Mouse (Mus musculus): ENCODE data around the gene Sfxn4. TPM values are rescaled to one million over a fixed set of nuclear protein-coding genes. Genes with fewer than 3 reads are reported as not detected.

The Sfxn4 gene
- total and polyA plus RNA-seq, 2 experiments, result 0.11 to 0.55 TPM

DNA sequence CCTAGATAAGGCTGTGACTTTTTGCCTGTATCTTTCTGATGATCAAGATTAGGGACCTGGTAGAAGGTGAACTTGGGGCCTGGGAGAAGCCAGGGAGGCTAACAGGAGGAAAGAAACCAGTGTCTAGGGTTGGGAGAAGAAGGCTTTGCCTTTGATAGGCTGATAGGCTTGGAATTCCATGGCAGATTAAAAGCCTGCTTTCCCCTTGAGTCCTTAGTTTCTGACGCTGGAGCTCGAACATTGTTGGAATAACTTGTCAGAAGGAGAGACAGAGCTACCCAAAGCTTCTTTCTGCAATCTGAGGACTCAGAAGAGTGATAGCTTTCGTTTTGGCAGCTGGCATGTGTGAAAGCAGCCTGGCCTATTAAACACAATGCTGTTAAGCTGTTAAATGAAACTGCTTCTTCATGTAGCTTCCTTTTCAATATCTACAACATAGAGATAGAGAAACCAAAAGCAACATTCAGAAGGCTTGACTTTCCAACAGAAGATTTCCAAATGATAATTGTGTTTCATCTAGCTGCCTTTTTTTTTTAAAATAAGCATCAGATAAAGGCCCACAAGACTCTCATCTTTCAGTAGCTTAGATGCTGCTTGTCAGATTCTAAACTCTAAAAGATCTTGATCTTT, 34.1 kb upstream of the Sfxn4 start:
- no peak for DNase-seq (ENCODE audit: extremely low read depth, low read depth, low spot score)
- TF ChIP-seq CTCF (IDR thresholded peaks at IDR 0.05; ENCODE audit: low read depth, low read length) (no peak), POLR2A (IDR thresholded peaks at IDR 0.05; ENCODE audit: extremely low read depth, insufficient read depth, low read length) (no peak)
- Histone ChIP-seq H3K79me2 (ENCODE audit: control insufficient read depth, insufficient read depth, low read length) (no peaks in the 10 kb centered on the region; the same call in 1 of the 2 replicates), H3K36me3 (ENCODE audit: control insufficient read depth, insufficient read depth, low read length) (no peaks in the 10 kb centered on the region), H3K9ac (ENCODE audit: low read depth, low read length) (no peak overlapping the region), H3K4me3 (ENCODE audit: insufficient read depth, low read depth, low read length) (no peak overlapping the region), H3K4me1 (ENCODE audit: control insufficient read depth, insufficient read depth, low read length) (peaks cover 2% of the 10 kb centered on the region), H3K27ac (replicated peaks; ENCODE audit: insufficient read depth, low read depth, low read length) (peak overlapping the region; percentile 24; the same call in 1 of the 2 replicates), H3K27me3 (ENCODE audit: control insufficient read depth, insufficient read depth, low read length) (no peaks in the 10 kb centered on the region)
- WGBS, result 49% methylated on average over 3 of the region's 3 CpGs

DNA sequence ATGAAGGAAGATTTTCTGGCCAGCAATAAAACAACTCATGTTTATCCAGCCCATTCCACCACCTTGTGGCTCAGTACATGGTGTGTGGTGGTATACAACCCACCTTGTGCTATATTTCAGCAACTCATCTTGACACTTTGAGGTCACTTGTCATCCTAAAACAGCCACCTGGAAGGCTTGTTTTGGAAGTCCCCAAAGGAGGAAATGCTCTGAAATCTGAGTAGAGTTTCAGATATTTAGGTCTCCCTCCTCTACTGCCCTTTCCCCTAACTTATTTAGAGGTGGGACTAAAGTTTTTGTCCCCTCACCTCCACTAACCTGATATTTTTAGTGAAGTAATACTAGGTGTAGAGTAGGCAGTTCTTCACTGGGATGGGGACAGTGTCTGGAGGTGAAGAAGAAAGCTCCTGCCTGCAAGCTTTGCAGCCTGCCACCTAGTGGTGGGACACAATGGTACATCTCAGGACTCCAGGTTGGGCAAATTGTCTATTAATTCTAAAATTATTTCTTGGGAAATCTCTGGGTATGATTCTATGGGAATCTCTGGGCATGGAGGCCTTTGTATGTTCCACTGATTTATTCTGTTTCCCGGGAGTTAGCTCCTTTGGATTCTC, 30.8 kb upstream of the Sfxn4 start:
- no peaks in the 10 kb centered on the region for H3K36me3 ChIP-seq (ENCODE audit: control insufficient read depth, insufficient read depth, low read length)

DNA sequence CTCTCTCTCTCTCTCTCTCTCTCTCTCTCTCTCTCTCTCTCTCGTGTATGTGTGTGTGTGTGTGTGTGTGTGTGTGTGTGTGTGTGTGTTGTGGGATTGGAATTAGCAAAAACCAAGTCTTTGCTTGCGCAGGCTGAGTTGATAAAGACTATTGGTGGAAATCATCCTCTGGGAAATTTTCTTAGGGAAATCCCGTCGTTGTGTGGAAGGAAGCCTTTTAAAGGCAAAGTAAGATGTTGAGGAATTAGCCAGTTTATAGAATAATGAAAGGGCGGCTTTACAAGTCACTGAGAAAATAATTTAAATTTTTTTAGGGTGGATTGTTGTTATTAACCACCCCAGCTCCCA, 29.8 kb upstream of the Sfxn4 start:
- Histone ChIP-seq H3K79me2 (ENCODE audit: control insufficient read depth, insufficient read depth, low read length) (no peaks in the 10 kb centered on the region; the same call in 1 of the 2 replicates), H3K9ac (ENCODE audit: low read depth, low read length) (no peak overlapping the region), H3K4me3 (ENCODE audit: insufficient read depth, low read depth, low read length) (no peak overlapping the region; the same call in 1 of the 2 replicates), H3K27me3 (ENCODE audit: control insufficient read depth, insufficient read depth, low read length) (no peaks in the 10 kb centered on the region), H3K36me3 (ENCODE audit: control insufficient read depth, insufficient read depth, low read length) (no peaks in the 10 kb centered on the region), H3K4me1 (ENCODE audit: control insufficient read depth, insufficient read depth, low read length) (peaks cover 5% of the 10 kb centered on the region), H3K27ac (replicated peaks; ENCODE audit: insufficient read depth, low read depth, low read length) (no peak overlapping the region)
- TF ChIP-seq POLR2A (IDR thresholded peaks at IDR 0.05; ENCODE audit: extremely low read depth, insufficient read depth, low read length), result no peak
- no peak for TF ChIP-seq CTCF (IDR thresholded peaks at IDR 0.05; ENCODE audit: low read depth, low read length)
- WGBS, result 24% methylated on average over 4 of the region's 5 CpGs
- no peak for DNase-seq (ENCODE audit: extremely low read depth, low read depth, low spot score)

More for the DNA sequence above, 30.8 kb upstream of the Sfxn4 start:
- peak; percentile 43 for DNase-seq (ENCODE audit: extremely low read depth, low read depth, low spot score)
- Histone ChIP-seq H3K79me2 (ENCODE audit: control insufficient read depth, insufficient read depth, low read length) (no peaks in the 10 kb centered on the region; the same call in 1 of the 2 replicates), H3K27ac (replicated peaks; ENCODE audit: insufficient read depth, low read depth, low read length) (no peak overlapping the region), H3K27me3 (ENCODE audit: control insufficient read depth, insufficient read depth, low read length) (no peaks in the 10 kb centered on the region), H3K9ac (ENCODE audit: low read depth, low read length) (no peak overlapping the region), H3K4me1 (ENCODE audit: control insufficient read depth, insufficient read depth, low read length) (peaks cover 5% of the 10 kb centered on the region), H3K4me3 (ENCODE audit: insufficient read depth, low read depth, low read length) (no peak overlapping the region)
- 21% methylated on average over 1 of the region's 1 CpGs for WGBS
- TF ChIP-seq CTCF (IDR thresholded peaks at IDR 0.05; ENCODE audit: low read depth, low read length) (peak; percentile 84), POLR2A (IDR thresholded peaks at IDR 0.05; ENCODE audit: extremely low read depth, insufficient read depth, low read length) (no peak)

DNA sequence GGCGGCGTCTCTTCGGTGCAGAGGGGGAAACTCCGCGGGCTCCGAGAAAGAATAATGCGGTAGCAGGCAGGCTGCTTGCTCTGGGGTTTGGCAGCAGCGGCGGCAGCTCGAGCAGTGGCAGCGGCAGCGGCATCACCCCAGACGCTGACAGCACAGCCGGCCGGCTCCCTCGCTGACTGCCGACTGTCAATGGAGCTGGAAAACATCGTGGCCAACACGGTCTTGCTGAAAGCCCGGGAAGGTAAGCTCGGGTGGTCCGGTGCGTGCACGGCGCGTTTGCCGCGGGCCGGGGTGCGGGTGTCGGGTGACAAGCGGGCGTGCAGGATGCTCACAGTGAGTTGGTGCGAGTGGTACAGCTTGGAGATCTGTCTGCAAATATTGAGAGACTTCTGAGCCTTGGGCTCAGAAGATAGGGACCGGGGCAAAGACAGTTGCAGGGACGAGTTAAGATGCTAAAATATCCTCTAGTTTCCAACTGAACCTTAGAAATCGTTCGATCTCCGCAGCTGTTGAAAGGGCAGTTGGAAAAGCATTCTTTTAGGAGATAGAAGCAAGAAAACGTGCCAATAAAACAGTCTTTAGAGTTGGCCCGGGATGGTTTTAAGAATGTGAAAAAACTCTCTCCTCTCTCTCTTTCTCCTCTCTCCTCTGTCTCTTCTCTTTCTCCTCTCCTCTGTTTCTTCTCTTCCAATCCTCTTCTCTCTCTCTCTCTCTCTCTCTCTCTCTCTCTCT, 29.3 kb upstream of the Sfxn4 start:
- no peaks in the 10 kb centered on the region; the same call in 1 of the 2 replicates for H3K79me2 ChIP-seq (ENCODE audit: control insufficient read depth, insufficient read depth, low read length)
- H3K27me3 ChIP-seq (ENCODE audit: control insufficient read depth, insufficient read depth, low read length), result no peaks in the 10 kb centered on the region
- no peak for DNase-seq (ENCODE audit: extremely low read depth, low read depth, low spot score)
- no peaks in the 10 kb centered on the region for H3K36me3 ChIP-seq (ENCODE audit: control insufficient read depth, insufficient read depth, low read length)
- 2% methylated on average over 41 of the region's 41 CpGs for WGBS
- H3K4me3 ChIP-seq (ENCODE audit: insufficient read depth, low read depth, low read length), result peak overlapping the region; percentile 94
- TF ChIP-seq POLR2A (IDR thresholded peaks at IDR 0.05; ENCODE audit: extremely low read depth, insufficient read depth, low read length) (no peak), CTCF (IDR thresholded peaks at IDR 0.05; ENCODE audit: low read depth, low read length) (no peak)
- peak overlapping the region; percentile 66 for H3K9ac ChIP-seq (ENCODE audit: low read depth, low read length)
- peaks cover 5% of the 10 kb centered on the region for H3K4me1 ChIP-seq (ENCODE audit: control insufficient read depth, insufficient read depth, low read length)
- H3K27ac ChIP-seq (replicated peaks; ENCODE audit: insufficient read depth, low read depth, low read length), result peak overlapping the region; percentile 8; the same call in 1 of the 2 replicates

DNA sequence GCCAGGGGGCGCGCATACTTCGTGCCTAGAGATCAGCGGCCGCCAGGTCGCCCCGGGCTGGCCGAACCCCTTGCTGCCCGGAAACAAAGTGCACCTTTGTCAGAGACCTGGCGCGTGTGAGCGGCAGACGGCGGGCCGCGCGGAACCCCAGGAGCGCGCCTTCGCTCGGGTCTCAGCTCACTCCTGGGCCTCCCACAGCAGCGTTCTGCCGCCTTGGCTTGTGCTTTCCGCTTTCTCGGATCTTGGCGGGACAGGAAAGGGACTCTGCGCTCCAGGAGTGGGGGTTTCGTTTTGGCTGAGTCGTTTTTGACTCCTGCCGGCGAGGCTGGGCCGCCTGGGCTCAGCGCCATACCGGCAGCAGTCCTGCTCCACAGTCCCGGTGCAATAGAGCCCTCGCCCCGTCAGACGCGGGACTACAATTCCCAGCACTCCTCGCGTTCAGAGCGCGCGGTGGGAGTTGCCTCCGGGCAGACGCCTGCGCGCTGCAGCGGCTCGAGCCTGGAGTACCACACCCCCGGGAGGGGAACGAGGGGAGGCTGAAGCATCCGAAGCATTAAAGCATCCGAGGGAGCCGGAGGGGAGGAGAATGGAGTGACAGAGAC, 28.5 kb upstream of the Sfxn4 start, which contains the start of gene Grk5:
Grk5 (plus strand) TSS at position 36 of the 602 bp plus-strand sequence.
- Histone ChIP-seq H3K27ac (replicated peaks; ENCODE audit: insufficient read depth, low read depth, low read length) (peak within 1 kb of the TSS; percentile 99), H3K36me3 (ENCODE audit: control insufficient read depth, insufficient read depth, low read length) (no peaks in the 10 kb centered on the region), H3K4me3 (ENCODE audit: insufficient read depth, low read depth, low read length) (peak within 1 kb of the TSS; percentile 94), H3K9ac (ENCODE audit: low read depth, low read length) (peak within 1 kb of the TSS; percentile 95), H3K27me3 (ENCODE audit: control insufficient read depth, insufficient read depth, low read length) (no peaks in the 10 kb centered on the region), H3K4me1 (ENCODE audit: control insufficient read depth, insufficient read depth, low read length) (peaks cover 5% of the 10 kb centered on the region), H3K79me2 (ENCODE audit: control insufficient read depth, insufficient read depth, low read length) (no peaks in the 10 kb centered on the region; the same call in 1 of the 2 replicates)
- TF ChIP-seq POLR2A (IDR thresholded peaks at IDR 0.05; ENCODE audit: extremely low read depth, insufficient read depth, low read length) (0 out of 2 replicates have a peak, but pooled peaks have one; percentile 36), CTCF (IDR thresholded peaks at IDR 0.05; ENCODE audit: low read depth, low read length) (peak; percentile 80; the same call in 1 of the 2 replicates)
- WGBS, result under 1% methylated on average over 55 of the region's 55 CpGs
- peak; percentile 85 for DNase-seq (ENCODE audit: extremely low read depth, low read depth, low spot score)

Data from liver, adult 2 months (tissue).